In the genomic region with DNA sequence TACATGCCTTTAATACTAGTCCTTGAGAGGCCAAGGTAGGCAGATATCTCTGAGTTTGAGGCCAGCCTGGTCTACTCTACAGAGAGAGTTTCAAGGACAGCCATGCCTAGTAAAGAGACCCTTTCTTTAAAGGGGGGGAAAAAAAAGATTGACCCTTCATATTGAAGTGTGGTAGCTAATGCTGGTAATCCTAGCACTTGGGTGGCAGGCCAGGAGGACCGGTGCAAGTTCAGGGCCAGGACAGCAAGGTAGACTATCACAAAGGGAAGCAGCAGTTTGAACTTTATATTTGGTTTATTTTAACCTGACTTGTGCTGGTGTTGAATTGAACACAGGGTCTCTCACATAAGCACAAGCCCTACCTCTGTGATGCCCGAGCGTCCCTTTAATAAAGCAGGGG, we compare ENCODE assay signal across 9 mouse cellular contexts. TPM values are rescaled to one million over a fixed set of nuclear protein-coding genes. Genes with fewer than 3 reads are reported as not detected.
DNase-seq lines count a peak whose midpoint lies in the region; ATAC-seq and TF ChIP-seq lines count a peak whose summit lies in the region.
"Had no signal": no experiment of that assay in that cellular context is flagged by ENCODE, and none has a peak within 500 bp of the region (broad histone marks: within the 10 kb centered on the region; RNA-seq: fewer than 3 reads in every experiment).

No protein-coding gene starts in this region.

- no peak for ATAC-seq in liver, embryonic 11.5 days (replicated peaks; ENCODE audit: low FRiP score)
- no peak for ATAC-seq in forebrain, embryonic 13.5 days
- no peak for ATAC-seq in intestine, postnatal 0 days
- ATAC-seq in neural tube, embryonic 12.5 days (ENCODE audit: low FRiP score, low read depth), result no peak
- ATAC-seq: Patski had no signal

- H3K9ac ChIP-seq in liver, embryonic 11.5 days (ENCODE audit: low read depth, low read length), result 0 out of 2 replicates have a peak overlapping the region, but pooled peaks have one; percentile 22
- peak overlapping the region; percentile 95; the same call in 1 of the 2 replicates for H3K9ac ChIP-seq in forebrain, embryonic 13.5 days
- no peak overlapping the region for H3K9ac ChIP-seq in intestine, postnatal 0 days (ENCODE audit: low read depth, low read length)
- no peak overlapping the region for H3K9ac ChIP-seq in neural tube, embryonic 12.5 days

- H3K36me3 ChIP-seq in liver, embryonic 11.5 days (ENCODE audit: control insufficient read depth, insufficient read depth, low read length), result peaks cover 7% of the 10 kb centered on the region
- peaks cover 18% of the 10 kb centered on the region for H3K36me3 ChIP-seq in forebrain, embryonic 13.5 days (ENCODE audit: poor library complexity, severe bottlenecking)
- H3K36me3 ChIP-seq in intestine, postnatal 0 days (ENCODE audit: control insufficient read depth, insufficient read depth), result no peaks in the 10 kb centered on the region
- H3K36me3 ChIP-seq in neural tube, embryonic 12.5 days, result peaks cover 8% of the 10 kb centered on the region

- 95% methylated on average over 3 of the region's 3 CpGs for WGBS in liver, embryonic 11.5 days
- 85% methylated on average over 3 of the region's 3 CpGs for WGBS in forebrain, embryonic 13.5 days
- WGBS in intestine, postnatal 0 days, result 93% methylated on average over 3 of the region's 3 CpGs
- WGBS in neural tube, embryonic 12.5 days, result 89% methylated on average over 3 of the region's 3 CpGs

- no peaks in the 10 kb centered on the region for H3K27me3 ChIP-seq in liver, embryonic 11.5 days (replicated peaks; ENCODE audit: control insufficient read depth, insufficient read depth, low read length)
- H3K27me3 ChIP-seq in forebrain, embryonic 13.5 days, result no peaks in the 10 kb centered on the region
- no peaks in the 10 kb centered on the region for H3K27me3 ChIP-seq in intestine, postnatal 0 days (replicated peaks; ENCODE audit: control insufficient read depth, insufficient read depth, low read length)
- H3K27me3 ChIP-seq in neural tube, embryonic 12.5 days (replicated peaks), result no peaks in the 10 kb centered on the region
- H3K27me3 ChIP-seq: Patski had no signal

- H3K4me1 ChIP-seq in liver, embryonic 11.5 days (replicated peaks; ENCODE audit: control insufficient read depth, insufficient read depth, low read length), result peaks cover 14% of the 10 kb centered on the region; the same call in 1 of the 2 replicates
- peaks cover 24% of the 10 kb centered on the region for H3K4me1 ChIP-seq in forebrain, embryonic 13.5 days
- H3K4me1 ChIP-seq in intestine, postnatal 0 days (replicated peaks; ENCODE audit: control insufficient read depth, insufficient read depth, low read length), result no peaks in the 10 kb centered on the region
- H3K4me1 ChIP-seq in neural tube, embryonic 12.5 days, result peaks cover 16% of the 10 kb centered on the region

- H3K4me3 ChIP-seq in liver, embryonic 11.5 days (ENCODE audit: low read depth, low read length), result peak overlapping the region; percentile 6; the same call in 1 of the 2 replicates
- H3K4me3 ChIP-seq in forebrain, embryonic 13.5 days, result peak overlapping the region; percentile 98
- no peak overlapping the region for H3K4me3 ChIP-seq in intestine, postnatal 0 days (ENCODE audit: low read depth, low read length)
- H3K4me3 ChIP-seq in neural tube, embryonic 12.5 days, result peak overlapping the region; percentile 94

- peak overlapping the region; percentile 88 for H3K4me2 ChIP-seq in liver, embryonic 11.5 days
- H3K4me2 ChIP-seq in forebrain, embryonic 13.5 days, result peak overlapping the region; percentile 66
- H3K4me2 ChIP-seq in intestine, postnatal 0 days (replicated peaks; ENCODE audit: low read depth), result peak overlapping the region; percentile 87; the same call in 1 of the 2 replicates
- peak overlapping the region; percentile 86 for H3K4me2 ChIP-seq in neural tube, embryonic 12.5 days (replicated peaks)

- no peak for TF ChIP-seq CTCF in intestine, postnatal 0 days (IDR thresholded peaks at IDR 0.05; ENCODE audit: low read depth)

- DNase-seq in liver, embryonic 11.5 days (ENCODE audit: low spot score), result no peak
- DNase-seq in liver, result no peak
- DNase-seq in right cerebral cortex, adult 2 months (ENCODE audit: low spot score in 2 of 2), result no peak
- no peak for DNase-seq in adipocyte (ENCODE audit: low spot score)
- DNase-seq in cerebellum, postnatal 36 days, result no peak

- no peak overlapping the region for H3K27ac ChIP-seq in liver, embryonic 11.5 days (ENCODE audit: low read depth, low read length)
- H3K27ac ChIP-seq in forebrain, embryonic 13.5 days, result no peak overlapping the region
- no peak overlapping the region for H3K27ac ChIP-seq in intestine, postnatal 0 days (ENCODE audit: low read depth, low read length)
- H3K27ac ChIP-seq in neural tube, embryonic 12.5 days, result no peak overlapping the region

- no peaks in the 10 kb centered on the region for H3K9me3 ChIP-seq in liver, embryonic 11.5 days (ENCODE audit: control insufficient read depth, low read length)
- no peaks in the 10 kb centered on the region for H3K9me3 ChIP-seq in forebrain, embryonic 13.5 days (replicated peaks)
- no peaks in the 10 kb centered on the region for H3K9me3 ChIP-seq in intestine, postnatal 0 days (ENCODE audit: control insufficient read depth)
- no peaks in the 10 kb centered on the region for H3K9me3 ChIP-seq in neural tube, embryonic 12.5 days

RNA-seq across cellular contexts. Expression of gene Ppm1d, which starts 2.3 kb away (rescaled TPM):
- polyA plus RNA-seq in liver, embryonic 11.5 days (2014; fragmentation: Nextera tagmentation; extraction: Ambion mirVana), result 19.6 and 19.9 TPM in 2 replicates
- polyA plus RNA-seq in forebrain, embryonic 13.5 days (2015; fragmentation: Nextera tagmentation; extraction: Ambion mirVana), result 22.3 and 22.6 TPM in 2 replicates
- 6.0 and 6.4 TPM in 2 replicates for polyA plus RNA-seq in intestine, postnatal 0 days (2015; fragmentation: Nextera tagmentation; extraction: Ambion mirVana)
- 28.1 and 30.8 TPM in 2 replicates for polyA plus RNA-seq in neural tube, embryonic 12.5 days (2016; fragmentation: Nextera tagmentation; extraction: Ambion mirVana)

RNA-seq across cellular contexts. Expression of gene Bcas3, which starts 39.6 kb away (rescaled TPM):
- polyA plus RNA-seq in liver, embryonic 11.5 days (2014; fragmentation: Nextera tagmentation; extraction: Ambion mirVana), result 24.8 and 25.8 TPM in 2 replicates
- polyA plus RNA-seq in forebrain, embryonic 13.5 days (2015; fragmentation: Nextera tagmentation; extraction: Ambion mirVana), result 19.6 and 19.7 TPM in 2 replicates
- polyA plus RNA-seq in intestine, postnatal 0 days (2015; fragmentation: Nextera tagmentation; extraction: Ambion mirVana), result 17.2 and 17.5 TPM in 2 replicates
- polyA plus RNA-seq in neural tube, embryonic 12.5 days (2016; fragmentation: Nextera tagmentation; extraction: Ambion mirVana), result 34.5 and 38.2 TPM in 2 replicates

Comparison
In these comparisons a context has a peak if more than half of its experiments do, and no peak if none do; other contexts are left out.
1. H3K9ac ChIP-seq: peak in liver, embryonic 11.5 days (single experiment) and forebrain, embryonic 13.5 days (single experiment); none in intestine, postnatal 0 days (single experiment) and neural tube, embryonic 12.5 days (single experiment).
2. Peak in every context shown above with its lines, with median percentiles within 50 percentile points of each other: H3K4me2 ChIP-seq.